Mouse (Mus musculus) intestine, postnatal 0 days (tissue): ENCODE measurements at regions not wholly inside any gene's neighbourhood (a gene's known extent, or its start where the extent isn't known, plus 50 kb on each side); places are given as distances from the start of the nearest gene placed in this dataset.

Source experiments
- ATAC-seq: fragments of 200-750 bp; cut with Nextera tagmentation; 2 replicates; pipeline ENCODE4 v1.8.0; 2017; ENCODE audit warnings: mild to moderate bottlenecking, moderate TSS enrichment, moderate library complexity
- H3K27ac ChIP-seq: fragments of 300-500 bp; sonication (generic); 2 replicates; pipeline ENCODE4 v1.5.1; 2014; ENCODE audit warnings: mild to moderate bottlenecking, low read depth, low read length, moderate library complexity
- H3K27me3 ChIP-seq: fragments of 300-500 bp; sonication (generic); replicated peaks from 2 replicates; pipeline ENCODE4 v1.6.1; 2014; ENCODE audit warnings: low read length, mixed read lengths; ENCODE audit not compliant: control insufficient read depth, insufficient read depth
- H3K36me3 ChIP-seq: fragments of 300-500 bp; sonication (generic); 2 replicates; pipeline ENCODE4 v1.6.1; 2014; ENCODE audit warnings: mild to moderate bottlenecking, moderate library complexity; ENCODE audit not compliant: control insufficient read depth, insufficient read depth
- H3K4me1 ChIP-seq: fragments of 300-500 bp; sonication (generic); replicated peaks from 2 replicates; pipeline ENCODE4 v1.6.1; 2014; ENCODE audit warnings: antibody characterized with exemption, low read length, mixed read lengths; ENCODE audit not compliant: control insufficient read depth, insufficient read depth
- H3K4me2 ChIP-seq: fragments of 300-500 bp; sonication (generic); replicated peaks from 2 replicates; pipeline ENCODE4 v1.6.1; 2014; ENCODE audit warnings: low read depth, mild to moderate bottlenecking, moderate library complexity
- H3K4me3 ChIP-seq: fragments of 300-500 bp; sonication (generic); 2 replicates; pipeline ENCODE4 v1.5.1; 2014; ENCODE audit warnings: low read depth, low read length
- H3K9ac ChIP-seq: fragments of 300-500 bp; sonication (generic); 2 replicates; pipeline ENCODE4 v1.6.1; 2014; ENCODE audit warnings: mild to moderate bottlenecking, low read depth, low read length
- H3K9me3 ChIP-seq: fragments of 300-500 bp; sonication (generic); 2 replicates; pipeline ENCODE4 v1.6.1; 2016; ENCODE audit warnings: mixed run types; ENCODE audit not compliant: control insufficient read depth
- CTCF ChIP-seq: sonication (generic); IDR thresholded peaks from 2 replicates; pipeline ENCODE4 v1.5.1; 2016; ENCODE audit warnings: low read depth, mild to moderate bottlenecking, control low read depth, antibody characterized with exemption, moderate library complexity
- WGBS: fragments of 180-500 bp; shearing (Covaris S2); extraction: QIAGEN DNeasy Blood & Tissue Kit; methylation state at CpG from one replicate; pipeline ENCODE4 v1.1.7; 2014; 5-methylcytosine and 5-hydroxymethylcytosine counted together

GRCm38 (mm10) chr8:26808771-26809170 lies 168.4 kb upstream of the Zfp703 start:
- no peak for TF ChIP-seq CTCF
- H3K4me3 ChIP-seq: no peak overlapping the region
- H3K9ac ChIP-seq: no peak overlapping the region
- H3K4me2 ChIP-seq: no peak overlapping the region
- no peak overlapping the region for H3K27ac ChIP-seq
- ATAC-seq: peak; percentile 84
- no peaks in the 10 kb centered on the region for H3K9me3 ChIP-seq
- no peaks in the 10 kb centered on the region for H3K27me3 ChIP-seq
- no peaks in the 10 kb centered on the region for H3K36me3 ChIP-seq
- 21% methylated on average over 3 of the region's 3 CpGs for WGBS
- no peaks in the 10 kb centered on the region for H3K4me1 ChIP-seq

GRCm38 (mm10) chr8:26809943-26810342 lies 167.2 kb upstream of the Zfp703 start:
- no peak overlapping the region for H3K27ac ChIP-seq
- ATAC-seq: no peak
- no peak overlapping the region for H3K9ac ChIP-seq
- no peaks in the 10 kb centered on the region for H3K4me1 ChIP-seq
- H3K4me3 ChIP-seq: no peak overlapping the region
- no peaks in the 10 kb centered on the region for H3K36me3 ChIP-seq
- H3K9me3 ChIP-seq: no peaks in the 10 kb centered on the region
- TF ChIP-seq CTCF: no peak
- H3K4me2 ChIP-seq: no peak overlapping the region
- WGBS: 91% methylated on average over 7 of the region's 7 CpGs
- H3K27me3 ChIP-seq: no peaks in the 10 kb centered on the region

GRCm38 (mm10) chr8:26811533-26812236 lies 165.4 kb upstream of the Zfp703 start:
- no peaks in the 10 kb centered on the region for H3K27me3 ChIP-seq
- no peak overlapping the region for H3K4me3 ChIP-seq
- 71% methylated on average over 12 of the region's 12 CpGs for WGBS
- no peaks in the 10 kb centered on the region for H3K4me1 ChIP-seq
- H3K9ac ChIP-seq: no peak overlapping the region
- no peak for ATAC-seq
- TF ChIP-seq CTCF: no peak
- H3K9me3 ChIP-seq: no peaks in the 10 kb centered on the region
- no peak overlapping the region for H3K4me2 ChIP-seq
- no peak overlapping the region for H3K27ac ChIP-seq
- H3K36me3 ChIP-seq: no peaks in the 10 kb centered on the region

GRCm38 (mm10) chr8:26813198-26813815 lies 163.8 kb upstream of the Zfp703 start:
- no peak overlapping the region for H3K4me3 ChIP-seq
- no peaks in the 10 kb centered on the region for H3K4me1 ChIP-seq
- no peak overlapping the region for H3K27ac ChIP-seq
- H3K4me2 ChIP-seq: no peak overlapping the region
- TF ChIP-seq CTCF: no peak
- no peak overlapping the region for H3K9ac ChIP-seq
- 83% methylated on average over 9 of the region's 9 CpGs for WGBS
- H3K36me3 ChIP-seq: no peaks in the 10 kb centered on the region
- no peaks in the 10 kb centered on the region for H3K27me3 ChIP-seq
- ATAC-seq: no peak
- H3K9me3 ChIP-seq: no peaks in the 10 kb centered on the region

- H3K9ac ChIP-seq: no peak overlapping the region
- no peaks in the 10 kb centered on the region for H3K36me3 ChIP-seq
- peak; percentile 89 for ATAC-seq
- H3K4me1 ChIP-seq: no peaks in the 10 kb centered on the region
- H3K4me2 ChIP-seq: no peak overlapping the region
- WGBS: 74% methylated on average over 15 of the region's 15 CpGs
- no peaks in the 10 kb centered on the region for H3K27me3 ChIP-seq
- H3K27ac ChIP-seq: no peak overlapping the region
- no peaks in the 10 kb centered on the region for H3K9me3 ChIP-seq
- no peak overlapping the region for H3K4me3 ChIP-seq
- no peak for TF ChIP-seq CTCF
Observed at GRCm38 (mm10) chr8:26815020-26815584, 162.0 kb upstream of the Zfp703 start.

GRCm38 (mm10) chr8:26816977-26817376 lies 160.1 kb upstream of the Zfp703 start:
- no peaks in the 10 kb centered on the region for H3K36me3 ChIP-seq
- 88% methylated on average over 7 of the region's 7 CpGs for WGBS

More at GRCm38 (mm10) chr8:26816977-26817376, 160.1 kb upstream of the Zfp703 start:
- no peak overlapping the region for H3K4me3 ChIP-seq
- no peak for TF ChIP-seq CTCF
- no peak overlapping the region for H3K27ac ChIP-seq
- ATAC-seq: no peak
- H3K9ac ChIP-seq: no peak overlapping the region
- H3K4me2 ChIP-seq: no peak overlapping the region
- no peaks in the 10 kb centered on the region for H3K27me3 ChIP-seq
- H3K4me1 ChIP-seq: no peaks in the 10 kb centered on the region
- no peaks in the 10 kb centered on the region for H3K9me3 ChIP-seq
